Mouse (Mus musculus): Measurements from ENCODE around the gene Lrrc75b.
A peak's percentile ranks its signal among the peaks of the same experiment; 100 is the strongest.
"Not testable (repeated sequence)": the region's sequence is repeated elsewhere in the genome, so short reads cannot be mapped to it uniquely, and the experiment has no call there.

The Lrrc75b gene

GRCm38 (mm10) chr10:75568029-75568428 is 7.9 kb upstream of the Lrrc75b start:
- DNase-seq (ENCODE audit: low spot score in 2 of 2): no peak

GRCm38 (mm10) chr10:75566765-75567164 is 6.6 kb upstream of the Lrrc75b start:
- not testable (repeated sequence) for DNase-seq (ENCODE audit: low spot score in 2 of 2)

- no peak for DNase-seq (ENCODE audit: low spot score in 2 of 2)
Observed at GRCm38 (mm10) chr10:75566321-75566720, 6.2 kb upstream of the Lrrc75b start.

GRCm38 (mm10) chr10:75565906-75566305 is 5.8 kb upstream of the Lrrc75b start:
- no peak for DNase-seq (ENCODE audit: low spot score in 2 of 2)

- no peak for DNase-seq (ENCODE audit: low spot score in 2 of 2)
Observed at GRCm38 (mm10) chr10:75565436-75565835, 5.3 kb upstream of the Lrrc75b start.

- no peak for DNase-seq (ENCODE audit: low spot score in 2 of 2)
Observed at GRCm38 (mm10) chr10:75564687-75565265, 4.6 kb upstream of the Lrrc75b start.

- no peak for DNase-seq (ENCODE audit: low spot score in 2 of 2)
Observed at GRCm38 (mm10) chr10:75562596-75562995, 2.5 kb upstream of the Lrrc75b start.

GRCm38 (mm10) chr10:75561071-75561654 is 1.0 kb upstream of the Lrrc75b start, which contains the start of gene Ggt1:
TSS of gene Ggt1 (plus strand) at chr10:75561604.
- no peak for DNase-seq (ENCODE audit: low spot score in 2 of 2)

GRCm38 (mm10) chr10:75560549-75560899 is 394 bp upstream of the Lrrc75b start:
- no peak for DNase-seq (ENCODE audit: low spot score in 2 of 2)

- DNase-seq (ENCODE audit: low spot score in 2 of 2): no peak
Observed at GRCm38 (mm10) chr10:75559041-75559675, 972 bp downstream of the Lrrc75b start.

GRCm38 (mm10) chr10:75558515-75558914 is 1.6 kb downstream of the Lrrc75b start:
- DNase-seq (ENCODE audit: low spot score in 2 of 2): no peak

GRCm38 (mm10) chr10:75556026-75556425 is 4.1 kb downstream of the Lrrc75b start:
- peak; percentile 28 to 55 for DNase-seq (ENCODE audit: low spot score in 2 of 2)

- DNase-seq (ENCODE audit: low spot score in 2 of 2): no peak
Observed at GRCm38 (mm10) chr10:75555557-75555956, 4.6 kb downstream of the Lrrc75b start.

- DNase-seq (ENCODE audit: low spot score in 2 of 2): no peak
Observed at GRCm38 (mm10) chr10:75554090-75554489, 6.0 kb downstream of the Lrrc75b start.

- DNase-seq (ENCODE audit: low spot score in 2 of 2): no peak
Observed at GRCm38 (mm10) chr10:75552701-75553450, 7.3 kb downstream of the Lrrc75b start.

- DNase-seq (ENCODE audit: low spot score in 2 of 2): no peak
Observed at GRCm38 (mm10) chr10:75552106-75552505, 8.0 kb downstream of the Lrrc75b start.

- DNase-seq (ENCODE audit: low spot score in 2 of 2): no peak
Observed at GRCm38 (mm10) chr10:75551175-75551574, 9.0 kb downstream of the Lrrc75b start.

GRCm38 (mm10) chr10:75549886-75550285 is 10.2 kb downstream of the Lrrc75b start:
- no peak for DNase-seq (ENCODE audit: low spot score in 2 of 2)

GRCm38 (mm10) chr10:75548486-75548885 is 11.6 kb downstream of the Lrrc75b start:
- no peak for DNase-seq (ENCODE audit: low spot score in 2 of 2)

GRCm38 (mm10) chr10:75547901-75548300 is 12.2 kb downstream of the Lrrc75b start:
- no peak for DNase-seq (ENCODE audit: low spot score in 2 of 2)

- DNase-seq (ENCODE audit: low spot score in 2 of 2): no peak
Observed at GRCm38 (mm10) chr10:75536123-75536522, 24.0 kb downstream of the Lrrc75b start.

GRCm38 (mm10) chr10:75535423-75535822 is 24.7 kb downstream of the Lrrc75b start:
- no peak for DNase-seq (ENCODE audit: low spot score in 2 of 2)

- no peak for DNase-seq (ENCODE audit: low spot score in 2 of 2)
Observed at GRCm38 (mm10) chr10:75534934-75535333, 25.2 kb downstream of the Lrrc75b start.

Measured in frontal cortex, postnatal 25 days (tissue).